ENCODE assay signal across 8 mouse cellular contexts in genomic region chr14:20791511-20792242, GRCm38 (mm10). TPM values are rescaled to one million over a fixed set of nuclear protein-coding genes. Genes with fewer than 3 reads are reported as not detected.
DNase-seq lines count a peak whose midpoint lies in the region; ATAC-seq and TF ChIP-seq lines count a peak whose summit lies in the region.

No protein-coding gene starts in this region.

- WGBS in forebrain, postnatal 0 days, result 81% methylated on average over 16 of the region's 16 CpGs
- WGBS in forebrain, embryonic 16.5 days, result 84% methylated on average over 16 of the region's 16 CpGs
- WGBS in lung, postnatal 0 days, result 64% methylated on average over 16 of the region's 16 CpGs
- WGBS in intestine, embryonic 16.5 days, result 74% methylated on average over 16 of the region's 16 CpGs
- WGBS in olfactory bulb, adult 2 months, result 58% methylated on average over 16 of the region's 16 CpGs

- no peak overlapping the region for H3K4me3 ChIP-seq in forebrain, postnatal 0 days (ENCODE audit: low read depth, low read length)
- H3K4me3 ChIP-seq in forebrain, embryonic 16.5 days (replicated peaks; ENCODE audit: low read length), result no peak overlapping the region
- no peak overlapping the region for H3K4me3 ChIP-seq in lung, postnatal 0 days (ENCODE audit: low read depth, low read length)
- no peak overlapping the region for H3K4me3 ChIP-seq in intestine, embryonic 16.5 days (ENCODE audit: low read length)
- peak overlapping the region; percentile 21; the same call in 1 of the 2 replicates for H3K4me3 ChIP-seq in olfactory bulb, adult 2 months (ENCODE audit: insufficient read depth, low read depth, low read length)

- H3K36me3 ChIP-seq in forebrain, postnatal 0 days (ENCODE audit: insufficient read depth), result peaks cover 20% of the 10 kb centered on the region
- H3K36me3 ChIP-seq in forebrain, embryonic 16.5 days (ENCODE audit: control insufficient read depth, insufficient read depth), result peaks cover 2% of the 10 kb centered on the region; the same call in 1 of the 2 replicates
- H3K36me3 ChIP-seq in lung, postnatal 0 days (ENCODE audit: insufficient read depth, low read length), result 0 out of 2 replicates have a peak, but pooled peaks cover 7% of the 10 kb centered on the region
- H3K36me3 ChIP-seq in intestine, embryonic 16.5 days (ENCODE audit: control insufficient read depth, insufficient read depth, low read length), result peaks cover 13% of the 10 kb centered on the region; the same call in 1 of the 2 replicates

- DNase-seq in forebrain, postnatal 0 days, result no peak
- DNase-seq in lung, postnatal 0 days (ENCODE audit: low spot score), result peak; percentile 24
- DNase-seq in lung, postnatal 14 days, result no peak
- no peak for DNase-seq in spleen, adult 12 weeks (ENCODE audit: low spot score)
- no peak for DNase-seq in spleen, postnatal 36 days (ENCODE audit: low spot score in 2 of 2)

- no peak for TF ChIP-seq EP300 in lung, postnatal 0 days (IDR thresholded peaks at IDR 0.05)

- no peak overlapping the region; the same call in 1 of the 2 replicates for H3K9ac ChIP-seq in forebrain, postnatal 0 days
- H3K9ac ChIP-seq in forebrain, embryonic 16.5 days (replicated peaks; ENCODE audit: low read depth, low read length), result no peak overlapping the region
- H3K9ac ChIP-seq in lung, postnatal 0 days (replicated peaks; ENCODE audit: low read depth), result no peak overlapping the region
- H3K9ac ChIP-seq in intestine, embryonic 16.5 days (ENCODE audit: low read depth, low read length), result 0 out of 2 replicates have a peak overlapping the region, but pooled peaks have one; percentile 84

- no peaks in the 10 kb centered on the region for H3K27me3 ChIP-seq in forebrain, postnatal 0 days (ENCODE audit: insufficient read depth, low read length)
- no peaks in the 10 kb centered on the region for H3K27me3 ChIP-seq in forebrain, embryonic 16.5 days (replicated peaks; ENCODE audit: control insufficient read depth, insufficient read depth, low read length)
- no peaks in the 10 kb centered on the region for H3K27me3 ChIP-seq in lung, postnatal 0 days (replicated peaks; ENCODE audit: insufficient read depth, low read length)
- no peaks in the 10 kb centered on the region for H3K27me3 ChIP-seq in intestine, embryonic 16.5 days (replicated peaks; ENCODE audit: control insufficient read depth, insufficient read depth, low read length)

- H3K4me1 ChIP-seq in forebrain, postnatal 0 days (ENCODE audit: insufficient read depth), result peaks cover 12% of the 10 kb centered on the region; the same call in 1 of the 2 replicates
- peaks cover 25% of the 10 kb centered on the region for H3K4me1 ChIP-seq in forebrain, embryonic 16.5 days (replicated peaks; ENCODE audit: control insufficient read depth, insufficient read depth, low read length)
- peaks cover 11% of the 10 kb centered on the region for H3K4me1 ChIP-seq in lung, postnatal 0 days (ENCODE audit: insufficient read depth, low read depth, low read length)
- peaks cover 34% of the 10 kb centered on the region for H3K4me1 ChIP-seq in intestine, embryonic 16.5 days (ENCODE audit: control insufficient read depth, insufficient read depth, low read length)
- H3K4me1 ChIP-seq in olfactory bulb, adult 2 months (ENCODE audit: control insufficient read depth, insufficient read depth, low read length), result peaks cover 47% of the 10 kb centered on the region

- H3K27ac ChIP-seq in forebrain, postnatal 0 days (ENCODE audit: low read depth, low read length), result no peak overlapping the region
- H3K27ac ChIP-seq in forebrain, embryonic 16.5 days (ENCODE audit: low read length), result no peak overlapping the region
- H3K27ac ChIP-seq in lung, postnatal 0 days (ENCODE audit: low read length), result no peak overlapping the region
- no peak overlapping the region for H3K27ac ChIP-seq in intestine, embryonic 16.5 days (ENCODE audit: low read length)
- H3K27ac ChIP-seq in olfactory bulb, adult 2 months (ENCODE audit: insufficient read depth, low read depth, low read length), result peak overlapping the region; percentile 58; the same call in 1 of the 2 replicates

- ATAC-seq in forebrain, postnatal 0 days, result no peak
- ATAC-seq in forebrain, embryonic 16.5 days, result no peak
- ATAC-seq in lung, postnatal 0 days, result no peak
- ATAC-seq in intestine, embryonic 16.5 days, result no peak

- TF ChIP-seq CTCF in forebrain, postnatal 0 days (IDR thresholded peaks at IDR 0.05; ENCODE audit: low read depth), result peak; percentile 53
- peak; percentile 64 for TF ChIP-seq CTCF in lung, postnatal 0 days (IDR thresholded peaks at IDR 0.05)
- TF ChIP-seq CTCF in olfactory bulb, adult 2 months (IDR thresholded peaks at IDR 0.05; ENCODE audit: insufficient read depth, low read depth, low read length), result no peak

- no peaks in the 10 kb centered on the region for H3K9me3 ChIP-seq in forebrain, postnatal 0 days (ENCODE audit: low read length)
- H3K9me3 ChIP-seq in forebrain, embryonic 16.5 days (ENCODE audit: control insufficient read depth, low read length), result no peaks in the 10 kb centered on the region
- H3K9me3 ChIP-seq in lung, postnatal 0 days (ENCODE audit: low read length), result no peaks in the 10 kb centered on the region
- H3K9me3 ChIP-seq in intestine, embryonic 16.5 days (ENCODE audit: control insufficient read depth, low read length), result no peaks in the 10 kb centered on the region

- TF ChIP-seq POLR2A in olfactory bulb, adult 2 months (IDR thresholded peaks at IDR 0.05; ENCODE audit: insufficient read depth, low read depth, low read length), result no peak

- peak overlapping the region; percentile 83 for H3K4me2 ChIP-seq in forebrain, postnatal 0 days (ENCODE audit: low read depth)
- no peak overlapping the region for H3K4me2 ChIP-seq in forebrain, embryonic 16.5 days (ENCODE audit: low read length)
- no peak overlapping the region for H3K4me2 ChIP-seq in lung, postnatal 0 days (replicated peaks; ENCODE audit: low read depth, low read length)
- H3K4me2 ChIP-seq in intestine, embryonic 16.5 days (ENCODE audit: low read depth, low read length), result no peak overlapping the region

RNA-seq across cellular contexts. Expression of gene Camk2g, which starts 2.2 kb away (rescaled TPM):
- total RNA-seq in forebrain, postnatal 0 days (2014; rRNA removed), result 137 and 145 TPM in 2 replicates
- polyA plus RNA-seq in forebrain, postnatal 0 days (2015; fragmentation: Nextera tagmentation; extraction: Ambion mirVana), result 165 and 231 TPM in 2 replicates
- polyA plus RNA-seq in forebrain, embryonic 16.5 days (2015; fragmentation: Nextera tagmentation; extraction: Ambion mirVana), result 123 and 127 TPM in 2 replicates
- polyA plus RNA-seq in lung, postnatal 0 days (2015; fragmentation: Nextera tagmentation; extraction: Ambion mirVana), result 36.6 and 40.2 TPM in 2 replicates
- polyA plus RNA-seq in intestine, embryonic 16.5 days (2015; fragmentation: Nextera tagmentation; extraction: Ambion mirVana), result 33.6 and 35.8 TPM in 2 replicates
- 125 and 417 TPM in 2 replicates for polyA plus RNA-seq in olfactory bulb, adult 2 months (2012; ENCODE audit: insufficient read depth, insufficient read length, low replicate concordance, missing spikeins)

RNA-seq across cellular contexts. Expression of gene Plau, which starts 44.8 kb away (rescaled TPM):
- total RNA-seq in forebrain, postnatal 0 days (2014; rRNA removed), result 0.62 and 1.1 TPM in 2 replicates
- polyA plus RNA-seq in forebrain, postnatal 0 days (2015; fragmentation: Nextera tagmentation; extraction: Ambion mirVana), result 0.23 and 0.44 TPM in 2 replicates
- polyA plus RNA-seq in forebrain, embryonic 16.5 days (2015; fragmentation: Nextera tagmentation; extraction: Ambion mirVana), result 0.33 and 0.50 TPM in 2 replicates
- 1.0 and 1.7 TPM in 2 replicates for polyA plus RNA-seq in lung, postnatal 0 days (2015; fragmentation: Nextera tagmentation; extraction: Ambion mirVana)
- 2.7 and 2.9 TPM in 2 replicates for polyA plus RNA-seq in intestine, embryonic 16.5 days (2015; fragmentation: Nextera tagmentation; extraction: Ambion mirVana)
- not detected in 2 replicates for polyA plus RNA-seq in olfactory bulb, adult 2 months (2012; ENCODE audit: insufficient read depth, insufficient read length, low replicate concordance, missing spikeins)

RNA-seq across cellular contexts. Expression of gene Ndst2, which starts 57.3 kb away (rescaled TPM):
- total RNA-seq in forebrain, postnatal 0 days (2014; rRNA removed), result 16.3 and 25.0 TPM in 2 replicates
- polyA plus RNA-seq in forebrain, postnatal 0 days (2015; fragmentation: Nextera tagmentation; extraction: Ambion mirVana), result 6.7 and 11.2 TPM in 2 replicates
- 15.7 and 16.7 TPM in 2 replicates for polyA plus RNA-seq in forebrain, embryonic 16.5 days (2015; fragmentation: Nextera tagmentation; extraction: Ambion mirVana)
- polyA plus RNA-seq in lung, postnatal 0 days (2015; fragmentation: Nextera tagmentation; extraction: Ambion mirVana), result 12.9 and 15.6 TPM in 2 replicates
- polyA plus RNA-seq in intestine, embryonic 16.5 days (2015; fragmentation: Nextera tagmentation; extraction: Ambion mirVana), result 18.3 and 21.2 TPM in 2 replicates
- not detected in 2 replicates for polyA plus RNA-seq in olfactory bulb, adult 2 months (2012; ENCODE audit: insufficient read depth, insufficient read length, low replicate concordance, missing spikeins)
